Comparison of ENCODE assay signal across 19 mouse cellular contexts in genomic region chr16:17742810-17743209, GRCm38 (mm10). TPM values are rescaled to one million over a fixed set of nuclear protein-coding genes. Genes with fewer than 3 reads are reported as not detected.
A peak's percentile ranks its signal among the peaks of the same experiment; 100 is the strongest.
DNase-seq lines count a peak whose midpoint lies in the region; ATAC-seq and TF ChIP-seq lines count a peak whose summit lies in the region.
"Had no signal": no experiment of that assay in that cellular context is flagged by ENCODE, and none has a peak within 500 bp of the region (broad histone marks: within the 10 kb centered on the region; RNA-seq: fewer than 3 reads in every experiment).

No protein-coding gene starts in this region.

- no peak overlapping the region for H3K4me3 ChIP-seq in lung, embryonic 14.5 days (ENCODE audit: low read depth, low read length)
- H3K4me3 ChIP-seq in lung, adult 2 months (replicated peaks; ENCODE audit: extremely low read depth, low read depth, low read length), result no peak overlapping the region
- H3K4me3 ChIP-seq in intestine, embryonic 16.5 days (ENCODE audit: low read length), result no peak overlapping the region
- H3K4me3 ChIP-seq in stomach, embryonic 15.5 days (replicated peaks), result no peak overlapping the region
- H3K4me3 ChIP-seq: heart, embryonic 12.5 days; hindbrain, embryonic 15.5 days; neural tube, embryonic 15.5 days had no signal

- ATAC-seq in lung, embryonic 14.5 days (ENCODE audit: insufficient read depth), result peak; percentile 38; the same call in 1 of the 2 replicates
- peak; percentile 71 for ATAC-seq in intestine, embryonic 16.5 days
- peak; percentile 79 for ATAC-seq in stomach, embryonic 15.5 days (ENCODE audit: insufficient read depth, low FRiP score, low read depth)
- no peak for ATAC-seq in monocyte, adult 5-6 weeks (replicated peaks; ENCODE audit: insufficient number of reproducible peaks, low FRiP score, low TSS enrichment, poor library complexity, severe bottlenecking)
- ATAC-seq: forebrain, embryonic 14.5 days had no signal

- TF ChIP-seq CTCF in lung, embryonic 14.5 days (IDR thresholded peaks at IDR 0.05; ENCODE audit: low read depth), result no peak
- TF ChIP-seq CTCF in lung, adult 2 months (IDR thresholded peaks at IDR 0.05; ENCODE audit: insufficient read depth, low read length), result no peak

- no peak for TF ChIP-seq POLR2A in lung, adult 2 months (IDR thresholded peaks at IDR 0.05; ENCODE audit: borderline replicate concordance, extremely low read depth, low read depth, low read length)

- no peak overlapping the region for H3K9ac ChIP-seq in lung, embryonic 14.5 days
- no peak overlapping the region for H3K9ac ChIP-seq in intestine, embryonic 16.5 days (ENCODE audit: low read depth, low read length)
- H3K9ac ChIP-seq in stomach, embryonic 15.5 days, result no peak overlapping the region
- H3K9ac ChIP-seq: heart, embryonic 12.5 days; hindbrain, embryonic 15.5 days; neural tube, embryonic 15.5 days had no signal

- H3K9me3 ChIP-seq in lung, embryonic 14.5 days (ENCODE audit: low read depth, low read length), result no peaks in the 10 kb centered on the region
- H3K9me3 ChIP-seq in intestine, embryonic 16.5 days (ENCODE audit: control insufficient read depth, low read length), result no peaks in the 10 kb centered on the region
- no peaks in the 10 kb centered on the region for H3K9me3 ChIP-seq in stomach, embryonic 15.5 days
- H3K9me3 ChIP-seq: heart, embryonic 12.5 days; hindbrain, embryonic 15.5 days; neural tube, embryonic 15.5 days had no signal

- H3K4me1 ChIP-seq in lung, embryonic 14.5 days (ENCODE audit: insufficient read depth), result no peaks in the 10 kb centered on the region
- peaks cover 4% of the 10 kb centered on the region for H3K4me1 ChIP-seq in lung, adult 2 months (ENCODE audit: control insufficient read depth, insufficient read depth, low read length)
- H3K4me1 ChIP-seq in intestine, embryonic 16.5 days (ENCODE audit: control insufficient read depth, insufficient read depth, low read length), result peaks cover 4% of the 10 kb centered on the region
- H3K4me1 ChIP-seq in stomach, embryonic 15.5 days, result no peaks in the 10 kb centered on the region
- H3K4me1 ChIP-seq: heart, embryonic 12.5 days; hindbrain, embryonic 15.5 days; neural tube, embryonic 15.5 days had no signal

- peak; percentile 25 for DNase-seq in lung, embryonic 14.5 days
- DNase-seq in lung, adult 2 months, result no peak
- DNase-seq in kidney, postnatal 25 days, result peak; percentile 20 to 37
- DNase-seq in left cerebral cortex, adult 18-20 months (ENCODE audit: low spot score in 2 of 2), result no peak
- DNase-seq in spleen, postnatal 10 days (ENCODE audit: low spot score in 2 of 2), result no peak
- DNase-seq: cerebellum, adult 9-11 months; embryo, embryonic 11 days; thymus, postnatal 25 days had no signal

- 72% methylated on average over 1 of the region's 1 CpGs for WGBS in lung, embryonic 14.5 days
- WGBS in lung, adult 2 months, result 64% methylated on average over 1 of the region's 1 CpGs
- WGBS in intestine, embryonic 16.5 days, result 80% methylated on average over 1 of the region's 1 CpGs
- 70% methylated on average over 1 of the region's 1 CpGs for WGBS in stomach, embryonic 15.5 days

- H3K27me3 ChIP-seq in lung, embryonic 14.5 days (ENCODE audit: insufficient read depth, low read length), result no peaks in the 10 kb centered on the region
- H3K27me3 ChIP-seq in intestine, embryonic 16.5 days (replicated peaks; ENCODE audit: control insufficient read depth, insufficient read depth, low read length), result no peaks in the 10 kb centered on the region
- H3K27me3 ChIP-seq in stomach, embryonic 15.5 days (replicated peaks), result no peaks in the 10 kb centered on the region
- H3K27me3 ChIP-seq: heart, embryonic 12.5 days; hindbrain, embryonic 15.5 days; neural tube, embryonic 15.5 days had no signal

- H3K4me2 ChIP-seq in lung, embryonic 14.5 days, result no peak overlapping the region
- H3K4me2 ChIP-seq in intestine, embryonic 16.5 days (ENCODE audit: low read depth, low read length), result no peak overlapping the region
- no peak overlapping the region for H3K4me2 ChIP-seq in stomach, embryonic 15.5 days
- H3K4me2 ChIP-seq: heart, embryonic 12.5 days; hindbrain, embryonic 15.5 days; liver, embryonic 11.5 days; midbrain, embryonic 11.5 days; neural tube, embryonic 15.5 days had no signal

- no peaks in the 10 kb centered on the region for H3K36me3 ChIP-seq in lung, embryonic 14.5 days (ENCODE audit: insufficient read depth)
- no peaks in the 10 kb centered on the region for H3K36me3 ChIP-seq in intestine, embryonic 16.5 days (ENCODE audit: control insufficient read depth, insufficient read depth, low read length)
- H3K36me3 ChIP-seq in stomach, embryonic 15.5 days, result no peaks in the 10 kb centered on the region
- H3K36me3 ChIP-seq: heart, embryonic 12.5 days; hindbrain, embryonic 15.5 days; neural tube, embryonic 15.5 days had no signal

- H3K27ac ChIP-seq in lung, embryonic 14.5 days (ENCODE audit: low read depth), result peak overlapping the region; percentile 43; the same call in 1 of the 2 replicates
- peak overlapping the region; percentile 61; the same call in 1 of the 2 replicates for H3K27ac ChIP-seq in intestine, embryonic 16.5 days (ENCODE audit: low read length)
- peak overlapping the region; percentile 79 for H3K27ac ChIP-seq in stomach, embryonic 15.5 days
- H3K27ac ChIP-seq: hindbrain, embryonic 15.5 days; kidney, postnatal 0 days; macrophage; neural tube, embryonic 15.5 days had no signal

RNA-seq across cellular contexts. Expression of gene Med15, which starts 10.1 kb away (rescaled TPM):
- polyA plus RNA-seq in lung, embryonic 14.5 days (2014; fragmentation: Nextera tagmentation; extraction: Ambion mirVana), result 40.8 and 46.0 TPM in 2 replicates
- 96.9 and 109 TPM in 2 replicates for polyA plus RNA-seq in lung, adult 2 months (2012; rRNA removed)
- 43.9 and 47.9 TPM in 2 replicates for polyA plus RNA-seq in intestine, embryonic 16.5 days (2015; fragmentation: Nextera tagmentation; extraction: Ambion mirVana)
- 38.3 and 42.6 TPM in 2 replicates for polyA plus RNA-seq in stomach, embryonic 15.5 days (2015; fragmentation: Nextera tagmentation; extraction: Ambion mirVana)
- 55.5 to 92.1 TPM (median 65.8 TPM) in 3 replicates for total RNA-seq in monocyte, adult 5-6 weeks (2017)
- total RNA-seq in left cerebral cortex, adult 18-20 months (2021), result 10 to 100 TPM; 68.3 to 71.6 TPM

RNA-seq across cellular contexts. Expression of gene Klhl22, which starts 16.6 kb away (rescaled TPM):
- polyA plus RNA-seq in lung, embryonic 14.5 days (2014; fragmentation: Nextera tagmentation; extraction: Ambion mirVana), result 67.0 and 70.7 TPM in 2 replicates
- 39.4 and 42.0 TPM in 2 replicates for polyA plus RNA-seq in lung, adult 2 months (2012; rRNA removed)
- polyA plus RNA-seq in intestine, embryonic 16.5 days (2015; fragmentation: Nextera tagmentation; extraction: Ambion mirVana), result 56.5 and 59.2 TPM in 2 replicates
- polyA plus RNA-seq in stomach, embryonic 15.5 days (2015; fragmentation: Nextera tagmentation; extraction: Ambion mirVana), result 57.4 and 57.6 TPM in 2 replicates
- 5.0 to 8.2 TPM (median 6.7 TPM) in 3 replicates for total RNA-seq in monocyte, adult 5-6 weeks (2017)
- total RNA-seq in left cerebral cortex, adult 18-20 months (2021), result 100 to 1,000 TPM in 1 of 2 experiments, 10 to 100 TPM in 1; 96.9 to 103 TPM

RNA-seq across cellular contexts. Expression of gene Scarf2, which starts 54.3 kb away (rescaled TPM):
- polyA plus RNA-seq in lung, embryonic 14.5 days (2014; fragmentation: Nextera tagmentation; extraction: Ambion mirVana), result 32.7 and 36.3 TPM in 2 replicates
- polyA plus RNA-seq in lung, adult 2 months (2012; rRNA removed), result 215 and 266 TPM in 2 replicates
- polyA plus RNA-seq in intestine, embryonic 16.5 days (2015; fragmentation: Nextera tagmentation; extraction: Ambion mirVana), result 4.4 and 5.7 TPM in 2 replicates
- 15.8 and 18.5 TPM in 2 replicates for polyA plus RNA-seq in stomach, embryonic 15.5 days (2015; fragmentation: Nextera tagmentation; extraction: Ambion mirVana)
- 0.19 to 0.21 TPM in 2 of 3 replicates, not detected in the other for total RNA-seq in monocyte, adult 5-6 weeks (2017)
- 1 to 10 TPM; 3.5 to 3.6 TPM for total RNA-seq in left cerebral cortex, adult 18-20 months (2021)

Comparison
In these comparisons a context has a peak if more than half of its experiments do, and no peak if none do; other contexts are left out.
1. DNase-seq: peak in lung, embryonic 14.5 days (single experiment) and kidney, postnatal 25 days (2 of 2); none in lung, adult 2 months (single experiment), left cerebral cortex, adult 18-20 months (0 of 2) and spleen, postnatal 10 days (0 of 2).
2. Peak in every context shown above with its lines, with median percentiles within 50 percentile points of each other: H3K27ac ChIP-seq.